Mouse (Mus musculus): ENCODE results near the gene Rprd1b. TPM values are rescaled to one million over a fixed set of nuclear protein-coding genes. Genes with fewer than 3 reads are reported as not detected.

Gene Rprd1b
- 28.5 TPM for polyA plus RNA-seq (2017; shearing (Covaris generic))

GRCm38 (mm10) chr2:158028354-158028863 is at the start of gene Rprd1b, which contains the start of gene Tti1:
TSS of gene Rprd1b (plus strand) at chr2:158028497.
TSS of gene Tti1 (minus strand) at chr2:158028433.

DNA sequence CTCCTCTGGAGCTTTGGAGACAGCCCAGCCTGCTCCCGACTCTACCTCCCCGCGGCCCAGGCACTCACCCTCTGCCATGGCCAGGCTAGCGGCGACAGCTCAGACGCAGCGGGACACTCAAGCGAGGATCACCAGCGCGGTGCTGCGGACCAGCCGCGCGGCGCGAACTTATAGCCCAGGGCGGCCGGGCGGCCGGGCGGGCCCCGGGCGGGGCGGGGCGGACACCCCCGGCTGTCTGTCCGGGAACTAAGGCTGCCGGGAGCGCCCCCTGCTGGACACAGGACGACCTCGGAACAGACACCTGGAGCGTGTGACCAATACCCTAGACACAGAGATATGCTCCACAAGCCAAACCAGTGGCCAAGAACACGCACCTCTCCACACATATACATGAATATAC is 117.9 kb downstream of the Rprd1b start, which contains the start of gene Tgm2:
TSS of gene Tgm2 (minus strand) at position 214 of the 400 bp plus-strand sequence.

Other genes with a start within 250 kb of the Rprd1b start
- gene Vstm2l, start 113.8 kb upstream of the Rprd1b start, polyA plus RNA-seq (2017; shearing (Covaris generic)) = not detected
- 16.3 TPM for gene Tti1, start 64 bp upstream of the Rprd1b start, polyA plus RNA-seq (2017; shearing (Covaris generic))
- 1.2 TPM for gene Tgm2, start 117.9 kb downstream of the Rprd1b start, polyA plus RNA-seq (2017; shearing (Covaris generic))
- gene D630003M21Rik, start 200.7 kb downstream of the Rprd1b start, polyA plus RNA-seq (2017; shearing (Covaris generic)) = not detected
- gene Bpi, start 229.6 kb downstream of the Rprd1b start, polyA plus RNA-seq (2017; shearing (Covaris generic)) = not detected